Mouse (Mus musculus) myocyte (in vitro differentiated cells): ENCODE results near the gene Tceal9. TPM values are rescaled to one million over a fixed set of nuclear protein-coding genes. Genes with fewer than 3 reads are reported as not detected.

Experiments used
- H3K27me3 ChIP-seq: one replicate; pipeline ENCODE4 v1.6.1; 2011; ENCODE audit not compliant: control insufficient read depth, insufficient read depth, insufficient read length
- H3K36me3 ChIP-seq: one replicate; pipeline ENCODE4 v1.6.1; 2011; ENCODE audit not compliant: control insufficient read depth, insufficient read depth
- H3K4me2 ChIP-seq: one replicate; pipeline ENCODE4 v1.6.1; 2011; ENCODE audit warnings: low read depth, control low read depth
- H3K4me3 ChIP-seq: one replicate; pipeline ENCODE4 v1.5.1; 2011; ENCODE audit warnings: mild to moderate bottlenecking, control low read depth, moderate library complexity
- H3K79me2 ChIP-seq: one replicate; pipeline ENCODE4 v1.6.1; 2011; ENCODE audit not compliant: control insufficient read depth, insufficient read depth
- H3ac ChIP-seq: one replicate; pipeline ENCODE4 v1.6.1; 2011; ENCODE audit not compliant: control insufficient read depth, insufficient read length
- CEBPB ChIP-seq: IDR thresholded peaks from 2 replicates; pipeline ENCODE4 v1.6.1; 2011; ENCODE audit warnings: mild to moderate bottlenecking, moderate library complexity; ENCODE audit not compliant: poor library complexity, insufficient read depth, severe bottlenecking
- E2F4 ChIP-seq: IDR thresholded peaks from one replicate; pipeline ENCODE4 v1.6.1; 2011; ENCODE audit warnings: mild to moderate bottlenecking, control low read depth, moderate library complexity; ENCODE audit not compliant: insufficient read depth
- MAX ChIP-seq: IDR thresholded peaks from one replicate; pipeline ENCODE4 v1.6.1; 2011; ENCODE audit warnings: low read depth, mild to moderate bottlenecking, control low read depth
- MYOD1 ChIP-seq, 3 experiments: IDR thresholded peaks; one replicate each; pipeline ENCODE4 v1.6.1; 2011; ENCODE audit warnings: control low read depth in 2 of 3, low read depth in 2 of 3, mild to moderate bottlenecking in 2 of 3, moderate library complexity in 1 of 3; ENCODE audit not compliant: insufficient read length in 2 of 3, control insufficient read depth in 1 of 3
- MYOG ChIP-seq, 3 experiments: IDR thresholded peaks; one replicate each; pipeline ENCODE4 v1.6.1; 2011; ENCODE audit warnings: control low read depth in 2 of 3, low read depth in 2 of 3, mild to moderate bottlenecking in 2 of 3; ENCODE audit not compliant: insufficient read length in 2 of 3, control insufficient read depth in 1 of 3, insufficient read depth in 1 of 3
- POLR2A ChIP-seq: IDR thresholded peaks from one replicate; pipeline ENCODE4 v1.6.1; 2011; ENCODE audit warnings: low read depth, mild to moderate bottlenecking, control low read depth, moderate library complexity; ENCODE audit not compliant: insufficient read length
- POLR2AphosphoS2 ChIP-seq: IDR thresholded peaks from one replicate; pipeline ENCODE4 v1.6.1; 2011; ENCODE audit warnings: low read depth, control low read depth; ENCODE audit not compliant: insufficient read length
- REST ChIP-seq: IDR thresholded peaks from one replicate; pipeline ENCODE4 v1.6.1; 2011; ENCODE audit warnings: mild to moderate bottlenecking, control low read depth, moderate library complexity; ENCODE audit not compliant: insufficient read depth, insufficient read length
- SRF ChIP-seq: IDR thresholded peaks from one replicate; pipeline ENCODE4 v1.6.1; 2011; ENCODE audit warnings: low read depth; ENCODE audit not compliant: control insufficient read depth, insufficient read length
- TCF12 ChIP-seq: IDR thresholded peaks from one replicate; pipeline ENCODE4 v1.6.1; 2011; ENCODE audit warnings: mild to moderate bottlenecking, control low read depth; ENCODE audit not compliant: poor library complexity, insufficient read depth, severe bottlenecking
- TCF3 ChIP-seq: IDR thresholded peaks from one replicate; pipeline ENCODE4 v1.6.1; 2011; ENCODE audit warnings: low read depth, control low read depth; ENCODE audit not compliant: insufficient read length
- USF1 ChIP-seq: IDR thresholded peaks from one replicate; pipeline ENCODE4 v1.6.1; 2011; ENCODE audit warnings: low read depth, mild to moderate bottlenecking, control low read depth, moderate library complexity
- polyA plus RNA-seq: library from polyadenylated mRNA; unstranded; fragments of >200 nt; fragmentation: generic; extraction: Trizol; gene quantifications from one replicate; pipeline ENCODE4 v1.2.1, GENCODE M21; 2012; ENCODE audit warnings: missing spikeins

The Tceal9 gene
- 98.5 TPM for polyA plus RNA-seq

DNA sequence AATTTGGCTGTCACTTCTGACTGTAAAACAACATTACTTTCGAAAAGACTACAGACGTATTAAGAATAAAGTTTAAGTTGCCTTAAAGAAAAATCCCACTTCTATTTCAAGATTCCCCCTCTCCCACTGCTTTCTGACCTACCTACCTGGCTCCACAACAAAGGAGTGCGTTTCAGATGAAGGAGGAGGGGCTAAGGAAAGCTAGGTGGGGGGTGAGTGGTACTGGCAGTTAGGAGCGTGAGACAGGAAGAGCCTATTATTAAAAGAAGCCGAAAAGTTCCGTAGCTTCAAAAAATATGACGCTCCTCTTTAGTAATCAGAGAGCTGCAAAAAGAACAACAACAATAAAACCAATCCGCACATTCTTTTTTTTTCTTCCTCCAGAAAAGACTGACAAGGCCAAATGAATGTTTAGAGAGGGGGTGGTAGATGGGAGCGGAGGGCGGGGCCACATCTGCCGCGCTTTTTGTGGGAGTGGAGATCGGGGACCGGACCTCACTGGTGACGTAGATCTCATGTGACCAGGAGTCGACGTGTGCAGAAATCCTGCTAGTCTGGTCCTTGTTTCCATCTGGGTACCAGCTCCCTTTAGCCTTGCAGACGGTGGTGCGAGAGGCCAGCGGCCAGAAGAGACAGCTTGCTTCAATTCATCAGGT, at the start of gene Tceal9:
Gene Tceal9, plus strand, starts transcription at position 506 of the 656 bp plus-strand sequence.
- Histone ChIP-seq H3K79me2 (peaks cover 7% of the 10 kb centered on the region), H3K27me3 (no peaks in the 10 kb centered on the region), H3K4me2 (peak within 1 kb of the TSS; percentile 74), H3K4me3 (peak within 1 kb of the TSS; percentile 74), H3K36me3 (peaks cover 5% of the 10 kb centered on the region), H3ac (no peak within 1 kb of the TSS)
- no peak for TF ChIP-seq MYOG (IDR thresholded peaks at IDR 0.05; ENCODE audit: control insufficient read depth in 1 of 3, insufficient read depth in 1 of 3, insufficient read length in 2 of 3, low read depth in 2 of 3)
- peak; percentile 73 for TF ChIP-seq USF1
- TF ChIP-seq SRF: no peak
- peak; percentile 79 for TF ChIP-seq POLR2AphosphoS2
- TF ChIP-seq TCF3: no peak
- no peak for TF ChIP-seq CEBPB
- no peak for TF ChIP-seq TCF12
- peak in 2 of 3 experiments; percentile 9 to 23 for TF ChIP-seq MYOD1 (IDR thresholded peaks at IDR 0.05; ENCODE audit: control insufficient read depth in 1 of 3, insufficient read length in 2 of 3, low read depth in 2 of 3)
- no peak for TF ChIP-seq MAX
- peak; percentile 75 for TF ChIP-seq POLR2A
- no peak for TF ChIP-seq E2F4
- no peak for TF ChIP-seq REST

DNA sequence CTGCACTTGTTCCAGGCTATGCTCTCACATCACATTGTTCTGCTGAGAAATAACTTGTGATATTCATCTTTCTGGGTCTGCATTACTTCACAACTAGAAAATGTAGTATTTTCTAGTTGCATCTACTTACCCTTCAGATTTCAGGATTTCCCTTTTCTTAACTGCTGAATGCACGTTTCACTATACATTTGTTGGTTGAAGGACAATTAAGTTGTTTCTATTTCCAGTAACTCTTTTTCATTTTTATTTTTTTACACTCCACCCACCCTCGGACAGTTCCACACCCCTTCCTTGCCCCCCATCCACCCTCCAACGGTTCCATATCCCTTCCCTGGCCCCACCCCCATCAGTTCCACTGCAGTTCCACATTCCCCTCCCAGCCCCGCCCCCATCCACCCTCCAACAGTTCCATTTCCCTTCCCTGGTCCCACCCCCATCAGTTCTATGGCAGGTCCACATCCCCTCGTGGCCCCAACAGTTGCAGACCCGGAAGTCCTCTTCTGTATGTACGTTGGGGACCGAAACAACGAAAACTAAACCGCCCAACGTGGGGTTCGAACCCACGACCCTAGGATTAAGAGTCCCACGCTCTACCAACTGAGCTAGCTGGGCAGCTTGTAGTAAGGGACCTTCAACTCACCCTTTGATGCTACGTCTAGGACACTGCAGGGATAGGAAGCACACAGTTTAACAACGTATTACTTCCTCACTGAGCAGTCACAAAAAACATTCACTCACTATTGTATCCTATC, 49.5 kb upstream of the Tceal9 start:
- no peaks in the 10 kb centered on the region for H3K27me3 ChIP-seq
- no peak for TF ChIP-seq E2F4
- TF ChIP-seq POLR2AphosphoS2: no peak
- no peak for TF ChIP-seq TCF3
- TF ChIP-seq REST: no peak
- TF ChIP-seq MAX: no peak
- TF ChIP-seq USF1: no peak
- TF ChIP-seq POLR2A: no peak
- no peak for TF ChIP-seq MYOD1 (IDR thresholded peaks at IDR 0.05; ENCODE audit: control insufficient read depth in 1 of 3, insufficient read length in 2 of 3, low read depth in 2 of 3)
- no peak for TF ChIP-seq MYOG (IDR thresholded peaks at IDR 0.05; ENCODE audit: control insufficient read depth in 1 of 3, insufficient read depth in 1 of 3, insufficient read length in 2 of 3, low read depth in 2 of 3)
- TF ChIP-seq SRF: no peak
- TF ChIP-seq TCF12: no peak
- no peak for TF ChIP-seq CEBPB
- H3K4me2 ChIP-seq: no peak overlapping the region
- no peaks in the 10 kb centered on the region for H3K36me3 ChIP-seq
- H3ac ChIP-seq: no peak overlapping the region
- no peaks in the 10 kb centered on the region for H3K79me2 ChIP-seq
- no peak overlapping the region for H3K4me3 ChIP-seq

DNA sequence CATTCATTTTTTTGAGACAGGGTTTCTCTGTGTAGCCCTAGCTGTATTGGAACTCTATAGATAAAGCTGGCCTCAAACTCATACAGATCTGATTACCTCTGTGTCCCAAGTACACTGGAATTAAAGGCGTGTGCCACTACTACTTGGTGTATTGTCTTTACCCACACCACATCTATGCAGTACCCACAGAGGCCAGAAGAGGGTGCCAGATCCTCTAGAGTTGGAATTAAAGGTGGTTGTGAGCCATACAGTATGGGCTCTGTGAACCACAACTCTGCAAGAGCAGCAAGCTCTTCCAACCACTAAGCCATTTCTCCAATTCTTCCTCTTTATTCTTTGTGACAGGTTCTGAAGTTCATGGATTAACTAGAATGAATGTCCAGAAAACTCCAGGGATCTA, 48.0 kb upstream of the Tceal9 start:
- H3K4me3 ChIP-seq: no peak overlapping the region
- no peak overlapping the region for H3K4me2 ChIP-seq
- H3ac ChIP-seq: no peak overlapping the region
- H3K27me3 ChIP-seq: no peaks in the 10 kb centered on the region
- TF ChIP-seq REST (no peak), TCF12 (no peak), USF1 (no peak)
- H3K79me2 ChIP-seq: no peaks in the 10 kb centered on the region
- no peaks in the 10 kb centered on the region for H3K36me3 ChIP-seq

DNA sequence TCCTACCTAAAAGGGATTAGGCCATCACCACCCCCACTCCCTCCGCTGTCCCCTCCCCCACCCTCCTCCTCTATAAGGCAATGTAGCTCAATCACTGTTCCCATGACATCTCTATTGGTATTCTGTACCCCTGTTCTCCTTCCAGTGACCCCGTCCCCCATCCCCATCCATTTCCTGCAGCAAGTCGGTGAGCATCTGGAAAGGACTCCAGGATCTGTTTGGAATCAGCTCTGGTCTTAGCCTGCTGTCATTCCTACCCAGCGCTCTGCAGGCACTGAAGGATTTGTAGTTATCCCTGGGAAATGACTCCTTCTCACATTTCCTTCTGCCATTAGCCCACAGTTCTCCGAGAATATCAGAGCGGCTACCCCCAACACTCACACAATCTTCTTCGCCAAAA, 41.6 kb upstream of the Tceal9 start:
- Histone ChIP-seq H3K4me2 (no peak overlapping the region), H3ac (no peak overlapping the region), H3K27me3 (no peaks in the 10 kb centered on the region), H3K4me3 (peak overlapping the region; percentile 8), H3K36me3 (no peaks in the 10 kb centered on the region), H3K79me2 (no peaks in the 10 kb centered on the region)
- no peak for TF ChIP-seq POLR2AphosphoS2
- TF ChIP-seq TCF12: no peak
- no peak for TF ChIP-seq MAX
- no peak for TF ChIP-seq MYOD1 (IDR thresholded peaks at IDR 0.05; ENCODE audit: control insufficient read depth in 1 of 3, insufficient read length in 2 of 3, low read depth in 2 of 3)
- TF ChIP-seq SRF: no peak
- TF ChIP-seq REST: no peak
- no peak for TF ChIP-seq POLR2A
- TF ChIP-seq MYOG (IDR thresholded peaks at IDR 0.05; ENCODE audit: control insufficient read depth in 1 of 3, insufficient read depth in 1 of 3, insufficient read length in 2 of 3, low read depth in 2 of 3): no peak
- TF ChIP-seq E2F4: no peak
- no peak for TF ChIP-seq CEBPB
- TF ChIP-seq USF1: no peak
- no peak for TF ChIP-seq TCF3

GRCm38 (mm10) chrX:136203664-136204066, 41.2 kb upstream of the Tceal9 start, which contains the start of gene Tceal5:
Gene Tceal5, minus strand, starts transcription at chrX:136203876.
- Histone ChIP-seq H3K4me2 (peak within 1 kb of the TSS; percentile 34), H3K79me2 (no peaks in the 10 kb centered on the region), H3ac (no peak within 1 kb of the TSS), H3K36me3 (no peaks in the 10 kb centered on the region), H3K4me3 (peak within 1 kb of the TSS; percentile 8), H3K27me3 (no peaks in the 10 kb centered on the region)
- TF ChIP-seq E2F4: no peak
- no peak for TF ChIP-seq SRF
- peak in 1 of 3 experiments; percentile 51 for TF ChIP-seq MYOD1 (IDR thresholded peaks at IDR 0.05; ENCODE audit: control insufficient read depth in 1 of 3, insufficient read length in 2 of 3, low read depth in 2 of 3)
- peak; percentile 33 for TF ChIP-seq USF1
- no peak for TF ChIP-seq POLR2AphosphoS2
- no peak for TF ChIP-seq TCF3
